Mouse (Mus musculus): Measurements from ENCODE around the gene Gm9964.

Gm9964 gene

GRCm38 (mm10) chr11:79253542-79254390 is 42.9 kb downstream of the Gm9964 start:
- DNase-seq (ENCODE audit: low spot score): no peak

DNA sequence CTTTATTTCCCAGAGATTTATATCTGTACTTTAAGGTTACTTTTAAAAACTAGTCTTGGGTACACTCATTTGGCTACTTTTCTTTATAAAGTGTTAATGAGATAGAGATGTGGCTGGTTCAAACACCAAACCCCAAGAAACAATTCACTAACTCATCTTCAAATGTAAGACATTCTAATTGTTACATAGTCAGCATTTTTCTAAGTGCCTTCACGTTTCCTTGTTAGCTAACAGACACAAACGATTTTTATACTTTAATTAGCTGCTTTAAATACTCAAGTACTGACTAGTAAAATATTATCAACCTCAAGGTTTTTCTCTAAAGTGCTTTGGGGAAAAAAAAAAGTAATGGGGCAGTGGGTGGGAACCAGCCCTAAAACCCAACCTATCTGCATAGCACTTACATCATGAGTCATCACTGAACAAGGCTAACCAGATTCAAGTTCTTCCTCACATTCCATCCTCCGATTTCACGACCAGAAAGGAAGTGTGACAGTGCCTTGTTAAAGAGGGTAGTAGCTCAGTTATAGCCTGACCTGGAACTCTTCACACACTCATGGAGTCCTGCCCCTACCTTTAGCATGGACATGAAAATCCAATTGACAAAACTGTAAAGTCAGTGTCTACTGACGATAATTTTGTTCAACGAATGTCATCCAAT is 43.7 kb downstream of the Gm9964 start:
- DNase-seq (ENCODE audit: low spot score): no peak
